Mouse (Mus musculus): ENCODE data around the gene Ntm. TPM values are rescaled to one million over a fixed set of nuclear protein-coding genes. Genes with fewer than 3 reads are reported as not detected.
A peak's percentile ranks its signal among the peaks of the same experiment; 100 is the strongest.

Ntm gene
- total RNA-seq, 2 experiments from 2014 or later, result 136 to 166 TPM

DNA sequence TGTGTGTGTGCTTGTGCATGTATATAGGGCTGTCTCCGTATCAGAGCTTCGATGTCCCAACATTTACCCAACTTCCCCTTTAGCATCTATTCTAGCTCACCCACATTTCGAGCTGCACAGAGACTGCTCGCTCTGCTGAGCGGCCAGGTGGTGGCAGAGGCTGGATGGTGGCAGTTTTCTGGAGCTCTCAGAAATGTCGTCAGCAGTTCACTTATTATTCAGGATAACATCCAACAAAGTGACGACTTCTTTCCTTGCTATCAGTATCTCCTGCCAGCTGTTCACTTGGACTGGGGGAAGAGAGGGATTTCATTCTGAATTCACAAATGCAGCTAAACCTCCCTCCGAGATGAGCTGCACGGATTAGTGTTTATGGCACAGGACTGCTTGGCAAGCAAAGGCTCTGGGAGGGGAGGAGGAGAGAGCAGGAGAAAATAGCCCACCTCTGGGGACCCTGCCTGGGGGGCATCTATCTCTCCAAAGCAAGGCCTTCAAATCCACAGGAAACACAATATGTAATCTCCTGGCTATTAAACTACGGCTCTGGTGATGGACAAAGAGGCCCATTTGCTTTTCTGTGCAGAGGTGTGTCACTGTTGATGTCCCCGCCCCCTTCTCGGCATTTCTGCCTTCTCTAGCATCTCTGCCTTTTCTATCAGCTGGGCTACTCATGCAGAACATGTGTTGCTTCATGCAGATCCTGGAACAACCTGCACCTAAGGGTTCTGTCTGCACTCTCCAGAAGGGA, 159.8 kb downstream of the Ntm start:
- peak; percentile 39 to 82 for DNase-seq (ENCODE audit: low spot score in 2 of 2)

DNA sequence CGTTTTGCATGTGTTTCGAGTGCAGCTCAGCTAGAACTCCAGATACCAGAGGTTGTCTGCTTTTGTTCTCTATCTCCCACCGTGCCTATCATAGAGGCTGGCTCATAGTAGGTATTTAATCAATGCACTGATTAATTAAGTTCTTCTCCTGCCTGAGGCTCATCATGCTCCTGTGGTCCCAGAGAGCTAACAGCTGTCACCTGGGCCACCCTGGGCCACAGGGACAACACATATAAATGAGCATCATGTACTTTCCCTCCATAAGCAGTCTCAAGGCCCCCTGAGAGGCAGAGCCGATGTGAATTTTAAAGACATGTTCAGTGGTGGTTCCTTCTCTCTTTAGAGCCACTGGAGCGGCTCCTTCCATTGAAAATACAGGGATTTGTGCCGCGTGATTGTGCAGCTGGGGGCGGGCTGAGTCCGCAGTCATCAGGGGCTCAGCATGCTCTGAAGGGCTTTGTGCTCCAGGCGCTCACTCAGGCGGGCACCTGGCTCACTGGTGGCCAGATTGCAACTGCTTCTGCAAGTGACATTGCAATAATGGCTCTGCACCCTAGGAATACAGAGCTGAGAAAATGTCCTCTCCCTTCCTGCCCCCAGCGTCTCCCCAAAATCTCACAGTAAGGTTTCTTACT, 160.8 kb downstream of the Ntm start:
- no peak for DNase-seq (ENCODE audit: low spot score in 2 of 2)

DNA sequence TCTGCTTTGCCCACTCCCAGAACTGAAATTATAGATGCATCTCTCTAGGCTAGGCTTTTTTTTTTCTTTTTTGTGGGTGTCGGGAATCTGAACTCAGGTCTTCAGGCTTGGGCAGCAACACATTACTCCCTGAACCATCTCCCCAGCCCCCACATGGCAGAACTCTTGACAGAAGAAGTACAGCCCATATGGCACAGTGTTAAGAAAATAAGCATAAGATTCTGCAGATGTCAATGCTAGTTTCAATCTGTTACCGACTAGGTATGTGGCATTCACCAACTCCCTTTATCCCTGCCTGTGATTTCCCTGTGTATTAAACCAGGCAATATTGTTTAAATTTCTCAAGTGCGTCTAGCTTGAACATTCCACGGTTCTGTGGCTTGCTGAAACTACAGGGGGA, 166.7 kb downstream of the Ntm start:
- no peak for DNase-seq (ENCODE audit: low spot score in 2 of 2)

DNA sequence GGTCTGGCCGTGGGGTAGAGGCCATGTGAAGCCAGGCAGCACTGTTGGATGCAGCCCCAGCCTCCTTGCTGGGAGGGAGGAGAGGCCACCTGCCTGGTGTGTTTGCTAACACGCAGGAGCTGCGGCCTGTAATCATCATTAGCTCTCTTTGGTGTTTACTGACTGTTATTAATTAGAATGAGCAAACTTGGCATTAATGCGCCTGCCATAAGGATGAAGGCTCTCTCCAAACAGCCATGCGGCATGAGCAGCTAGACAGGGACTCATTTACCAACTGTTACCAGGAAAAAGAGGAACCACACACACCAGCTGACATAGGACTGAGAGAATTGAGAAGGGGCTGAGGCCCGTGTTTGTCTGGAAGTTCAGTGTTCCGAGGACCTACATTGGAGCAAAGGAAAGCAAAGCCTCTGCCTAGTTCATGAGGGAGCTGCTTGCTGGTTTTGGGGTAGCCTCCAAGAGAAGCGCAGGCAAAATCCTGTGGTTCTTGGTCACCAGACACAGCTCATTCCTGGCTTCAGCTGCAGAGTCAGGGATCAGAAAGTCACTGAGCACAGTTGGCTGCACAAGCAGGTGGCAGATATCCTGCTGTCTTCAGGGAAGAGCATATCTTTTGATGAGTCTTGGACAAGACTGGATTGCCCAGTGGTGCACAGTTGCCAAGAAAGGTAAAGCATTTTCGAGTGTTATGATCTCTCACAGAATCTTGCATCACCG, 171.6 kb downstream of the Ntm start:
- DNase-seq (ENCODE audit: low spot score in 2 of 2), result peak; percentile 50 to 88

DNA sequence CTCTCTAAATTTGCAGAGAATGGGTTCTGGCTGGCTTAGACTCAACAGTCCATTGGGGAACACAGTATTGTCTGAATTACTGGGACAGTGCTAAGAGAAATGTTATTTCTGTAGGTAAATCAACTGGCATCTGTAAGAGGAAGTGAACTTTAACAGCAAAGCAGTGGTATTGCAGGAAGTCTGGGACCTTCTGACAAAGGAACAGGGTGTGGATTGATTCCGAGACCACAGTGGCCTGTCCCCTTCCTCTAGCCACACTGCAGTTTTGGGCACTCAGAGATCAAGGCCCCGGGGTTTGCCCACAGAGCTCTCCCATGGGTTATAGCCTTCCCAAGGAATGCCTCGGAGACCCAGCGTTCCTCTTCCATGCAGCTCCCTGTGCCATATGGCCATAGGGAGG, 172.9 kb downstream of the Ntm start:
- DNase-seq (ENCODE audit: low spot score in 2 of 2), result no peak

DNA sequence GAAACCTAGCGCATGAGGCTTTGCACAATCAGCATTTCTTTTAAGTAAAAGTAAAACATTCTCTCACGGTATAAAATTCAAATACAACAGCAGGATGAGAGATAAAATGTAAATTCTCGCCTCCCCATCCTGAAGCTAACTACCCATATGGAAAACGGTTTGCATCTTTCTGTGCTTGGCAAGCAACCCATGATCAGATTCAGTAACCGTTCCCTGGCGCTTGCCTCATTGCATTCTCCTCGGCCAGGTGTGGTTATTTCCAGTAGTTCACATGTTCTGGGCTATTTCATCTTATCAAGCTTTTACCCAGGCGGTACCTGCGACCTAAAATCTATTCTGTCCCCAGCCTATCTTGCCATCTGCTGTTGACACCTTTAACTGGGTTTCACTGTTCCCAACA, 174.1 kb downstream of the Ntm start:
- DNase-seq (ENCODE audit: low spot score in 2 of 2), result no peak

DNA sequence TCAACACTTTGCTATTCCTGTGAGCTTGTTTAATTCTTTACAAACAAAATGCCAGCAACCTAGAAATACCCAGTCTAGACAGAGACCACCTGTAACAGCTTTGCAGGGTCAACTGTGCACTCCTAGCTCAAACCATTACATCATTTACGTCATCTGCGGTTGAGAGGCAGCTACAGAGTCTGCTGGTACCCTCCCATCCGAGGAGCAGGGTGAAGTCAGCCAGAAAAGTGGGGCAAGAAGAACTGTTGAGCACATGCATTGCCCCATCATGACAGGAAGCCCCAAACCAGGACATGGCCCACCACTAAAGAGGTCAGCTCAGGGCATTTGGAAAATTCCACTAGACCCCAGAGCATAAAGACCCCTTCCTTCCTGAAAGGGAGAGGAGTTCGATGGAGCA, 175.5 kb downstream of the Ntm start:
- no peak for DNase-seq (ENCODE audit: low spot score in 2 of 2)

DNA sequence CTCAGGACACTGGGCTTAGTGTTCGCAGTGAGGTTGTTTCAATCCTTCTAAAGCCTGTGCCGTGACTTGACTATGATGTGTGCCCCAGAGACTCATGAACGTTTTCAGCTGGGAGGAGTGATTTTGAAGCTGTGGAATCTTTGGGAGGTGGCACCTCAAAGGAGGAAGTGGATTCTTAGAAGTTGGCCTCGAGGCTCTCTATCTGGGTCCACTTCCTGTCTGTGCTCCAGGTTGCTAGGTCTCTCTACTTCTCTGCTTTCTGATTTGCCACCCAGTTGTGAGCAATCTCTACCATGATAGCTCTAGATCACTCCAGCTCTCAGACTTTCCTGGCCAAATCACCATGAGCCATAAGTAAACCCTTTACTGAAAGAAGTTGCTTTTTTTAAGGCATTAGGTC, 180.2 kb downstream of the Ntm start:
- DNase-seq (ENCODE audit: low spot score in 2 of 2), result no peak

DNA sequence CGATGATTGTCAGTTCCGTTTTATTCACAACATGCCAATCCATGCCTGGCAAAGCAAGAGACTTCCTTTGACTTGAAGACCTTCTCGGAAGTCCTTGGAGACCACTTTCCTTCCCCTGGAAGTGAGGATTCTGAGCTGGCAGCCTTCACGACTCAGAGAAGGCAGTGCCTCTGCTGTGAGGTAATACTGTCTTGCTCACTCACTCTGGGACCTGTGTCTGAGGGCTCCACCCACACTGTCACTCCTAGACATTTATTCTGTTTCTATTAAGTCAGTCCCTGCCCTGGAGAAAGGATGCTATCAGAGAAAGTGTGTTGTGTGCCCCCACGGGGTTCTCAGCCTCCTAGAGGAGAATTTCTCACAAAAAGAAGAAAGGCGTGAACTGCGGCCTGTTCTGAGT, 183.2 kb downstream of the Ntm start:
- DNase-seq (ENCODE audit: low spot score in 2 of 2), result no peak

DNA sequence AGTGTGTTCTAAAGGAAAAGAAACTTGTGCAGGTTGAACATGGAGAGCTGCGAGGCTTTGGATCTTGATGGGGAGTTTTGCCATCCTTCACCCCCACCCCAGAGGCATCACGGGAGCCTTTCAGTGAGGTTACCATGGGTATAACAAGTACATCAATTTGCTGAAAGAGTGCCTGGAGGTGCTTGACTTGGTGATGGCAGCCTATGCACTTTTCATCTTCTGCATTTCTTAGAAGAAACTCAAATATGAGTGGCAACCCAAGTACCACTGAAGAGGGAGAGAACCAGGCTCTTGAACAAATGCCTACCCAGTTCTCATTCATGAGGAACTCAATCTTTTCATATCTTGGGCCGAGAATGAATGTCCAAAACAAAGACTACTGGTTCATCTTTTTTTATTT, 186.0 kb downstream of the Ntm start:
- no peak for DNase-seq (ENCODE audit: low spot score in 2 of 2)

DNA sequence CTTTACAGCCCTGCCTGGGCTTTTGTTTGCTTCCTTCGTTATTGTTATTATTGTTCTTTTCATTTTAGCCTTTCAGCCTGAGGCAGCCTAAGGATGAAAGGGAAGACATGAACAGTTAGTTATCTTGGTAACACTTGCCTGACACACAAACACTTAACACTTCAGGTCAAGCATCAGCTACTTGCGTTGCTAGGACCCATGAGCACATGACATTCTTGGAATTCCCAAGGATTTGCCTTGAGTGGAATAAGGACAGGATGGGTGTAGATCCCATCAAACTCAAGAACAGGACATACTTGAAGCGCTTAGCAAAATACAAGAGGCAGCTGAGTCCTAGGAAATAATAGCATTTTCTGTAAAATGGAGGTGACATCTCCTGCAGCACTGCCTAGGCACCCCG, 186.4 kb downstream of the Ntm start:
- no peak for DNase-seq (ENCODE audit: low spot score in 2 of 2)

DNA sequence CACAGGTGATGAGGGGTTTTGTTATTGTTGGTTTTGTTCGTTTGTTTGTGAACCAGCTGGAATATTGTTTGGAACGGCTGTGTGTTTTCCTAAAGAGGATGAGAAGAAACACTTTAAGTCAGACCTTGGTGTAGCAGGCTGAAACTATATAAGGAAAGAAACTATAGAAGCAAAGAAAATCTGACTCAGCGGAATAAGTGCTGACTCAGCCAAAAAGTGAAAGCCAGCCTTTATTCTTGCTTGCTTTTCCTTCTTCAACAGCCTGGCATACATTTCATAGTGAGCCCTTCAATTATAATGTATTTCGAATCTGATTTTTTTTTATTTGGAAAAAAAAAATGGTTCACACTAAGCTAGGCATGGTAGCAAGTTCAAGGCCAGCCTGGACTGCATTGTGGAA, 186.9 kb downstream of the Ntm start:
- DNase-seq (ENCODE audit: low spot score in 2 of 2), result no peak

DNA sequence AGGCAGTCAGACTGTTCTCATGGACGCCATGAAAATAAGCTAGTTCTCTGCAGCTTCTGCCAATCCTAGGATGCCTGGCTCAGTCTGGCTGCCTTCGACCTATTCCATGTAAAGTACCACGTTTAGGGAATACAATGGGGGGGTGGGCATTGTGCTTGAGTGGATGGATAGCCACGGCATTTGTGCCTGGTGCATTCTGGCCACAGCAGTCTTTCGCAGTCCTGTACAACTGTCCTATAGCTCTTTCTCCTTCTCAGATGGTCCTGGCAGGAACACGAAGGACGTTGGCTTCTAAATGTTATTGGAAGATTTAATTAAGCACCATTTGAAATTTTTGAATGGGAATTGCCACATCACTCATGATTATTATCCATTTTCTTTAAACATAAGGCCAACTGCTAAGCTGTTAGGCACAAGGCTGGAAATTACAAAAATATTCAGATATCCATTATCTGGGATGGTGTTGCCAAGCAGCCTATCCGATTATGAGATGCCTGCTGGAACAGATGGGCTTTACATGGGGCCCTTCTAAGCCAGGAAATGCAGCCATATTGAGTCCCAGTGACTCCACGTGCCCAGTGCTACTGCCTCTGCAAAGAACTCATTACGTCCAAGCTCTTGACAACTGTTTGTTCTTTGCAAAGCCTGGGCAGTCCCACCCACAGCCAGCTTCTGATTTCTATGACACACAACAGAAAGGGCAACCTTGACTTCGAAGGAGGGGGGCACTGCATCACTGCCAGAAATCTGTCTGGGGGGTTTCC, 190.1 kb downstream of the Ntm start:
- DNase-seq (ENCODE audit: low spot score in 2 of 2), result peak in 1 of 2 experiments; percentile 60

DNA sequence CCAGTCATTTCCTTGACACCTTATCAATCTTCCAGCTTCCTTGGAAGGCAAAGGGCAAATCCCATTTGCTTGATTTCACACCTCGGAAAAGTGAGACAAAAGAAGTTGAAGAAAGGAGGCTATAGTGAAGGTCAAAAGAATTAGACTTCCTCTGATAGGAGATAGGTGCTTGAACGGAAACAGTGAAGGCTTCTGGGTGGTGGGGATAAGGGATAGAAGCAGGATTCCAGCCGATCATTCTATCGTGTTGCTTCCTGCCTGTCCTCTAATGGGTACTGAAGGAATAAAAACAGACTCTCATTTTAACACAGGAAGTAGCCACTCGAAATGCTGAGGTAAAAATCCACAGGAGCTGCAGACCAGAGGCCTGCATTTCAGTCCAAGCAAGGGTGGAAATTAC, 191.1 kb downstream of the Ntm start:
- DNase-seq (ENCODE audit: low spot score in 2 of 2), result no peak

DNA sequence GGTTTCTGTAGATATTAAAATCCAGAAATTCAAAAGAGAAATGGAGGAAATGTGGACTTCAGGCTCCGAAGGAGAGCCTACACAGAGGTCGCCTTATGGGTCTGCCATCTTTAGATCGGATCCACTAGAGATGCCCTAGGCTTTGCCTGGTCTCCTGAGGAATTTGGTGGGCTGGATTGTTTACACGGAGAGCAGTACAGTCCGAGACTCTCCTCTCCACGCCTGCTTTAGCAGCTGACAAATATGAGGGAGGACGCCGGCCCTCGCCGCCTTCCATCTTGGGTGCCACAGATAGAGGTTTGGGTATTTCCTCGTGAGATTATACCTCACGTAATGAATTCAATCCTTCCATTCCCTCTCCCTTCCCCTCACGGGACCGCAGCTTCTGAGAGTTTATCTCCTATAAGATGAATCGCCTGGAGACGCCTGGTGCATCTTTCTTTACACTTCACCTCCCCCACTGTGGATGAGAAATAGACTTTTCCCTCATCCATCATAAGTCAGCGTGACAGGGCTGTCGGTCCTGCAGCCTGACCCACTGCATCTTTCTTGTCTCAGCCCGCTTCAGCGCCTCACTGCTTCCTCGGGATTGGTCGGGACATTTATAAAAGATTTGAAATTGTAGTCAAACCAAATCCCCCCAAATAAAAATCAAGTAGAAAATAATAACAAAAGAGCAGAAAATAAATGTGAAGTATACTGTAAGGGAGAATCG, 191.7 kb downstream of the Ntm start:
- DNase-seq (ENCODE audit: low spot score in 2 of 2), result no peak

DNA sequence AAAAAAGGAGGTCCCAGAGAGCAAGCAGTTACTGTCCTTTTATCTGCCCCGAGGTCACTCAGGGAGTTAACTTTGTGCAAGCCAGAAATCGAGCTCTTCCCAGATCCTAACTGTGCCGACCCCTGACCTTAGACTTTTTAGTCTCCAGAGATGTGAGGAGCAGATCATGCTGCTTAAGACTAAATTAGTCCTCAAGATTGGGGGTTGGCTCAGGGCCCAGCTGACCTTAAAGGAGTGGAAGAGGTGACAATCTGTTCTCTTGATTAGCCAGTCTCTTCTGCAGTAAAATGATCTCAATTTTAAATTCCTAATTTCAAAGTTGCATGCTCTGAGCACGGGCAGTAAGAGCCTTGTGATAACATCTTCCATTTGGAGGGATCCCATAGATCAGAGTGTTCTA, 193.6 kb downstream of the Ntm start:
- no peak for DNase-seq (ENCODE audit: low spot score in 2 of 2)

DNA sequence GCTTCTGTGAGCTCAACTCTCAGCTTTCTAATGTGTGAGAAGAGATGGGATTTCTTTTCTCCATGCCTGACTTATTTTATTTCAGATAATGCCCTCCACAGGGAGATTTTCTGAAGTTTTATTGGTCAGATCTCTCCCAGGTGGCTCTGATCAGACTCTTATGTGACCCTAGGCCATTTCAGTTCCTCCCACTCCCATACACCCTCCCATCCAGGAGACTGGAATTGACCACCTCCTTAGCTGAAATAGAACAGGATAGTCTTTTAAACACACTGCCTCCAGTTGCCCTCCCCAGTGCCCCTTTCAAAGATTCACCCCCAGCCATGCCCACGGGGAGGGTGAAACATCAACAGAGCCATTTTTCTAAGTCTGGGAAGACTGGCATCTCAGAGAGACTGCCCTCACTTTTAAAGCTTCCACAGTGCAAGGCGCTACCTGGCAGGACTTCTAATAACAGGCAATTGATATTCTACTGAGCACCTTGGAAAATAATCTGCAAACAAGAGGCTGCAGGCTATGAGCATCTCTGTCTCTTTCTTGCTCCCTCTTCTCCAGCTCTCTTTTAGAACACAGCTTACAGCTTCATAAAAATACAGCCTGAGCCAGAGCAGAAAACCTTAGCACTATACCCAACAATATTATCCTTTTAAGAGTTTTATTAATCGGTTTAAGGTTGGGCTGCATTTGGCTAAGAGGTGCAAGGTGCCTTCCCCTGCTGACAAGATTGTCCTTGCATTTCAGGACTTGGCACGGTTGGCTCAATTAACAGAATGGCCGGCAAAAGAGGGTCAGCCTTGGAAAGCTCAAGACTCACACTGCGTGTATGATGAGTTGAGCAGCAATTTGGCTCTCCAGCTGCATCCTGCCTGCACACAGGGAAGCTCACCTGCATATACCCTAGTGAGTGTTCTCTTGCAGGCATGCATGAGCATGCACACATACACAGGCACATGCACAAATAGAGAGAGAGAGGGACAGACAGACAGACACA, 196.7 kb downstream of the Ntm start:
- no peak for DNase-seq (ENCODE audit: low spot score in 2 of 2)

DNA sequence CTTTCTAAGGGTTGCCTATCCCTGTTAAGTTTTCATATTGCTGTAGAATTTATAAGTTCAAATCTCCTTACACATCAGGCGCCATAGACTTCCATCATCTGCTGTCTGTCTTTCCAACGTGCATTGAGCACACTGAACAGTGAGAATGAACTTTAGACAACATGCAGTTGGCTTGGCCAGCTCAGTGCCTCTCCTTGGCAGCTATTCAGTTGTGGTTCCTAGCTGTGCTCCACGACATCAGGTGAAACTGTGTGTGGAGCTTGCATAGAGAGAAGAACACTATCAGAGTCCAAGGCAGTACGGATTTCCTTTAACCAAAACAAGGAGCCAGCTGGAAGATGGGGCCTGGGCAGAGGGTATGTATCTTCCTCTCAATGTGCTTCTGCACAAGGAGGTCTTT, 199.6 kb downstream of the Ntm start:
- no peak for DNase-seq (ENCODE audit: low spot score in 2 of 2)

DNA sequence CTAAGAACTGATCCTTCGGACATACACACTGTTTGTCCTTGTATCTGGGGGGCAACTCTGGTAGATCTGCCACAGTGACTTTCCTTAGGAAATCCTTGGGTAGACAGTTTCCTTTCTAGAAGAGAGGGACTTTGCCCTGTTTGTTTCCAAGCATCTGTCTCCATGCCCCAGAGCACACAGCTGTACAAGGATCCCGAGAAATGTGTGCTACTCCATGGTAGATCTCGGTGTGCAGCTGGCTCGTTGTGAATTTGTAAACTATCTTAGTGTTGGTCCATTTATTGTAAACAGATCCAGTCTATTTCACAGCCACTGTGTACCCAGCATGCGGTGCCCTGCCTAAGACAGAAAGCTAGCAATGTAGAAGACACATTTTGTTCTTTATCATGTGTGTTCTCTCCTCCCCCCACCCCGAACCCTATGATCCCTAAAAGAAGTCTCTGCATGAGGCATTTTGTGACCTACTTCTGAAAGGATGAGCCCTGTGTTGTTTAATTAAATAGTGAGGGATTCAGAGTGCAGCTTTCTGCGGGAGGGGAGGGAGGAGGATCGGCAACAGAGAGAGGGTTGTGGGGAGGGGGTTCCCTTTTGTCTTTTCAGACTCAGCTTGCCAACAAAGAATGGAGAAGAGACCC, 200.9 kb downstream of the Ntm start:
- no peak for DNase-seq (ENCODE audit: low spot score in 2 of 2)

Data from layer of hippocampus, postnatal 14 days (tissue).